Mouse (Mus musculus) forebrain, embryonic 16.5 days (tissue): ENCODE data around the gene Ms4a3. TPM values are rescaled to one million over a fixed set of nuclear protein-coding genes. Genes with fewer than 3 reads are reported as not detected.

Experiments
- ATAC-seq: fragments of 200-750 bp; cut with Nextera tagmentation; 2 replicates; pipeline ENCODE4 v1.8.0; 2017; ENCODE audit warnings: mild to moderate bottlenecking, moderate library complexity
- H3K27ac ChIP-seq: fragments of 300-500 bp; sonication (generic); 2 replicates; pipeline ENCODE4 v1.5.1; 2014; ENCODE audit warnings: low read length, control low read depth
- H3K27me3 ChIP-seq: fragments of 300-500 bp; sonication (generic); replicated peaks from 2 replicates; pipeline ENCODE4 v1.6.1; 2014; ENCODE audit warnings: low read length; ENCODE audit not compliant: control insufficient read depth, insufficient read depth
- H3K36me3 ChIP-seq: fragments of 300-500 bp; sonication (generic); 2 replicates; pipeline ENCODE4 v1.6.1; 2014; ENCODE audit not compliant: control insufficient read depth, insufficient read depth
- H3K4me1 ChIP-seq: fragments of 300-500 bp; sonication (generic); replicated peaks from 2 replicates; pipeline ENCODE4 v1.6.1; 2014; ENCODE audit warnings: low read length; ENCODE audit not compliant: control insufficient read depth, insufficient read depth
- H3K4me2 ChIP-seq: fragments of 300-500 bp; sonication (generic); 2 replicates; pipeline ENCODE4 v1.6.1; 2014; ENCODE audit warnings: mild to moderate bottlenecking, low read length, control low read depth
- H3K4me3 ChIP-seq: fragments of 300-500 bp; sonication (generic); replicated peaks from 2 replicates; pipeline ENCODE4 v1.5.1; 2014; ENCODE audit warnings: mild to moderate bottlenecking, low read length, control low read depth
- H3K9ac ChIP-seq: fragments of 300-500 bp; sonication (generic); replicated peaks from 2 replicates; pipeline ENCODE4 v1.6.1; 2014; ENCODE audit warnings: low read depth, low read length, control low read depth
- H3K9me3 ChIP-seq: fragments of 300-500 bp; sonication (generic); 2 replicates; pipeline ENCODE4 v1.6.1; 2016; ENCODE audit warnings: low read length; ENCODE audit not compliant: control insufficient read depth
- WGBS: fragments of 180-500 bp; shearing (Covaris S2); extraction: QIAGEN DNeasy Blood & Tissue Kit; methylation state at CpG from one replicate; pipeline ENCODE4 v1.1.7; 2014; 5-methylcytosine and 5-hydroxymethylcytosine counted together
- polyA plus RNA-seq: library from polyadenylated mRNA; unstranded; fragments of >200 nt; fragmentation: Nextera tagmentation; extraction: Ambion mirVana; gene quantifications from 2 replicates; pipeline ENCODE4 v1.2.1, GENCODE M21; 2015

Ms4a3 gene
- polyA plus RNA-seq, 1 experiment from 2014 or later: not detected

GRCm38 (mm10) chr19:11625231-11625630 is 15.4 kb downstream of the Ms4a3 start:
- Histone ChIP-seq H3K4me3 (no peak overlapping the region), H3K27me3 (no peaks in the 10 kb centered on the region), H3K4me2 (no peak overlapping the region), H3K27ac (no peak overlapping the region), H3K9ac (no peak overlapping the region), H3K9me3 (no peaks in the 10 kb centered on the region), H3K4me1 (no peaks in the 10 kb centered on the region), H3K36me3 (no peaks in the 10 kb centered on the region)
- whole genome bisulfite sequencing: 78% methylated on average over 5 of the region's 5 CpGs
- no peak for ATAC-seq

GRCm38 (mm10) chr19:11624800-11625199 is 15.9 kb downstream of the Ms4a3 start:
- Histone ChIP-seq H3K4me1 (no peaks in the 10 kb centered on the region), H3K27me3 (no peaks in the 10 kb centered on the region), H3K4me2 (no peak overlapping the region), H3K9me3 (no peaks in the 10 kb centered on the region), H3K9ac (no peak overlapping the region), H3K36me3 (no peaks in the 10 kb centered on the region), H3K27ac (no peak overlapping the region), H3K4me3 (no peak overlapping the region)
- ATAC-seq: no peak

GRCm38 (mm10) chr19:11623551-11623950 is 17.1 kb downstream of the Ms4a3 start, which contains the start of gene Ms4a2:
Gene Ms4a2, minus strand, starts transcription at chr19:11623719.
- Histone ChIP-seq H3K36me3 (no peaks in the 10 kb centered on the region), H3K9ac (no peak within 1 kb of the TSS), H3K4me1 (no peaks in the 10 kb centered on the region), H3K4me2 (no peak within 1 kb of the TSS), H3K4me3 (no peak within 1 kb of the TSS), H3K27me3 (no peaks in the 10 kb centered on the region), H3K27ac (no peak within 1 kb of the TSS), H3K9me3 (no peaks in the 10 kb centered on the region)
- WGBS: 88% methylated on average over 2 of the region's 2 CpGs
- ATAC-seq: no peak

GRCm38 (mm10) chr19:11617983-11618382 is 22.7 kb downstream of the Ms4a3 start:
- Histone ChIP-seq H3K27me3 (no peaks in the 10 kb centered on the region), H3K4me1 (no peaks in the 10 kb centered on the region), H3K4me3 (no peak overlapping the region), H3K4me2 (no peak overlapping the region), H3K27ac (no peak overlapping the region), H3K9ac (no peak overlapping the region), H3K9me3 (no peaks in the 10 kb centered on the region), H3K36me3 (no peaks in the 10 kb centered on the region)
- no peak for ATAC-seq

GRCm38 (mm10) chr19:11614805-11615204 is 25.8 kb downstream of the Ms4a3 start:
- 83% methylated on average over 2 of the region's 2 CpGs for WGBS
- no peak overlapping the region for H3K4me3 ChIP-seq
- no peak overlapping the region for H3K27ac ChIP-seq
- ATAC-seq: no peak
- no peaks in the 10 kb centered on the region for H3K4me1 ChIP-seq
- H3K27me3 ChIP-seq: no peaks in the 10 kb centered on the region
- H3K36me3 ChIP-seq: no peaks in the 10 kb centered on the region
- no peak overlapping the region for H3K4me2 ChIP-seq
- no peaks in the 10 kb centered on the region for H3K9me3 ChIP-seq
- no peak overlapping the region for H3K9ac ChIP-seq

GRCm38 (mm10) chr19:11613776-11614443 is 26.7 kb downstream of the Ms4a3 start:
- H3K4me2 ChIP-seq: no peak overlapping the region
- H3K9me3 ChIP-seq: no peaks in the 10 kb centered on the region
- no peaks in the 10 kb centered on the region for H3K27me3 ChIP-seq
- H3K9ac ChIP-seq: no peak overlapping the region
- H3K4me3 ChIP-seq: no peak overlapping the region
- H3K36me3 ChIP-seq: no peaks in the 10 kb centered on the region
- H3K4me1 ChIP-seq: no peaks in the 10 kb centered on the region
- 72% methylated on average over 8 of the region's 8 CpGs for WGBS
- no peak for ATAC-seq
- no peak overlapping the region for H3K27ac ChIP-seq

GRCm38 (mm10) chr19:11613084-11613483 is 27.6 kb downstream of the Ms4a3 start:
- no peaks in the 10 kb centered on the region for H3K4me1 ChIP-seq
- H3K4me2 ChIP-seq: no peak overlapping the region
- no peak overlapping the region for H3K4me3 ChIP-seq
- no peaks in the 10 kb centered on the region for H3K27me3 ChIP-seq
- no peak overlapping the region for H3K27ac ChIP-seq
- no peak overlapping the region for H3K9ac ChIP-seq
- 100% methylated on average over 1 of the region's 1 CpGs for WGBS
- H3K36me3 ChIP-seq: no peaks in the 10 kb centered on the region
- no peak for ATAC-seq
- H3K9me3 ChIP-seq: no peaks in the 10 kb centered on the region

- H3K9me3 ChIP-seq: no peaks in the 10 kb centered on the region
- no peaks in the 10 kb centered on the region for H3K4me1 ChIP-seq
- no peak overlapping the region for H3K4me3 ChIP-seq
- H3K36me3 ChIP-seq: no peaks in the 10 kb centered on the region
- ATAC-seq: no peak
- H3K4me2 ChIP-seq: no peak overlapping the region
- H3K27me3 ChIP-seq: no peaks in the 10 kb centered on the region
- H3K9ac ChIP-seq: no peak overlapping the region
- no peak overlapping the region for H3K27ac ChIP-seq
- 64% methylated on average over 2 of the region's 2 CpGs for WGBS
These were observed 28.4 kb downstream of the Ms4a3 start for GRCm38 (mm10) chr19:11612293-11612692.

- no peak overlapping the region for H3K4me2 ChIP-seq
- no peak overlapping the region for H3K9ac ChIP-seq
- peak; percentile 73 for ATAC-seq
- H3K4me3 ChIP-seq: no peak overlapping the region
- H3K27me3 ChIP-seq: no peaks in the 10 kb centered on the region
- H3K9me3 ChIP-seq: no peaks in the 10 kb centered on the region
- H3K36me3 ChIP-seq: no peaks in the 10 kb centered on the region
- no peaks in the 10 kb centered on the region for H3K4me1 ChIP-seq
- 30% methylated on average over 6 of the region's 6 CpGs for WGBS
- H3K27ac ChIP-seq: no peak overlapping the region
These were observed 29.1 kb downstream of the Ms4a3 start for GRCm38 (mm10) chr19:11611541-11611945.

GRCm38 (mm10) chr19:11608172-11608571 is 32.5 kb downstream of the Ms4a3 start:
- ATAC-seq: no peak

More at GRCm38 (mm10) chr19:11608172-11608571, 32.5 kb downstream of the Ms4a3 start:
- Histone ChIP-seq H3K4me2 (no peak overlapping the region), H3K9ac (no peak overlapping the region), H3K36me3 (no peaks in the 10 kb centered on the region), H3K9me3 (no peaks in the 10 kb centered on the region), H3K4me1 (no peaks in the 10 kb centered on the region), H3K27me3 (no peaks in the 10 kb centered on the region), H3K27ac (no peak overlapping the region), H3K4me3 (no peak overlapping the region)
- 14% methylated on average over 1 of the region's 1 CpGs for WGBS
